Mouse (Mus musculus) liver (tissue): ENCODE measurements around the gene Irgq.

Experiments
- DNase-seq: peaks from one replicate; pipeline ENCODE4 v3.0.0-alpha.2; 2020; ENCODE audit warnings: mixed read lengths

Gene Irgq

DNA sequence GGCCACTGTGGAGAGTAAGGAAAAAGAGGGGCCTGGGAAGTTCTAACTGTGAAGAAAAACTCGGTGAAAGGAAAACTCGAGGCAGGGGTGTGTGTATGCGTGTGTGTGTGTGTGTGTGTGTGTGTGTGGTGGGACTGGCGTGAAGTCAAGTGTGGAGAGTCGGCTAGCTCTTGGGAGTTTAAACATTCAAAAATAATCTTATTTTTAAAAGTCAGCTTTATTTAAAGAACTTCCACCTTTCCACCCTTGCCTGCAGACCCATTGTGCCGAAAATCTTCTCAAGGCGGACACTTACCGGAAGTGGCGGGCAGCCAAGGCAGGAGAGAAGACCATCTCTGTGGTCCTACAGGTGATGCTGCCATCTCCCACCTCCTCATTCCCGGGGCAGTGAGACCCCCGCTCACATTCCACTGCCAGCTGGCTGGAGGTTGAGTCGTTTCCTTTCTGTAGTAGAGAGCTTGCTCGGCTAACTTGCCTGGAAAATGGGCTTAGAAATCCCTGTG, 17.1 kb downstream of the Irgq start:
- no peak for DNase-seq

DNA sequence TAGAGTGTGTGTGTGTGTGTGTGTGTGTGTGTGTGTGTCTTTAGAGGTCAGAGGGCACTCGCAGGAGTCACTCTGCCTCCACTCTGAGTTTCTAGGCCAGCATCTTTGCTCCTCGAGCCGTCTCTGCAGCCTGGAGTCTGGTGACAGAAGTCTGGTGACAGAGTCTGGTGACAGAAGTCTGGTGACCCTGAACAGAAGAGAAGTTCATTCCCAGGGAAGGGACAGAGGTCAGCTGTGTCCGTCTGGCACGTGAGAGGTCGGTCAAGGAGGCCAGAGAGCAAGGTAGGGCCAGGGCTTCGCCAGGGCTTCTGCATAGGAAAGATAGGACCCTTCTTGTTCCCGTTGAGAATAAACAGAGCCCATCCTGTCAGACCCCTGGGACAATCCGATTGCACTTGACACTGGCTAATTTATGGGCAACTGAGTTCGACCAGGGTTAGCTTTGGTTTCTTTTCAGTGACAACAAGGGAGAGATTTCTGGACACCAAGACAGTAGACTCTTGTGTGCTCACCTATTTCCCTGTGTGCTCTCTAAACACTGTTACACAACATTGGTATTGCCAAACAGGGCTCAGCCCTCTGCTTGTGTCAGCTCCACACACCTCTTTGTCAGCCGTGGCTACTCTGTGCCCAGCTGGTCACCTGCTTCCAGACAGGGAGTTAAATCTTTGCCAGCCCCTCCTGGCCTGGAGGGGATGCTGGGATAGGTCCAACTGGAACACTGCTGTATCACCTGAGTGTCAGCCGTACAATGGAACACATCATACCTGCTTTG, 21.7 kb downstream of the Irgq start:
- DNase-seq = no peak

DNA sequence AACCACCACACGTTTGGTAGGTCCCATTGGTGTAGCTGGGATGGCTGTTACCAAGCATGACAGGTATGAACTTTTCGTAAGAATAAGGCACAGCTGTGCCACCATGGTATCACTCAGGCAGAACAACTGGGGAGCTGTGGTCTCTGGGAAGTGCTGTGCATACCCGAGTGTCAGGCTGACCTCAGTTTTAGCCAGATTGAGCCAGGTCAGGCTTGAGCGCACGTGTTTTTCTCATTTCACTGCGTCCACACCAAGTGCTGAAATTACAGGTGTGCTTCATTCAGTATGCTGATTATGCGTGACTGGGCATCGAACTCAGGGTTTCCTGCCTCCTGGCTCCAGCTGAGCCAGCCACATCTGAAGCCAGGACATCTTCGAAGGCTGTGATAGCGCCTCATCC, 25.3 kb downstream of the Irgq start:
- no peak for DNase-seq

DNA sequence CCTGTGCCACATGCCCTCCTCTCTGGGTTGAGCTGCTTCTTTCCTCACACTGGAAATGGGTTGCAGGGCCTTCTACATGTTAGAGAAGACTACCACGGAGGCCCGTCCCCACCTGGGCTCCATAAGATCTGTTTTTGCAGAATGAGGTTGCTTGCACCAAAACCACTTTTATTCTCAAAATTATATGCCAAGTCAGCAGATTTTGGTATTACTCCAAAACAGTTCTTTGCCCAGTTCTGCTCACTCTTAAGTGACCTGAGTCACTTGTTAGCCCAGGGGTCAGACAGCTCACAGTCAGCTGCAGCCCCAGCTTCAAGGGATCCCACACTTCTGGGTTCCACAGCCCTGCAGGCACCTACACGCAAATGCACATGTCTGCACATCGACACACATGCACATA, 31.0 kb downstream of the Irgq start:
- DNase-seq = no peak

DNA sequence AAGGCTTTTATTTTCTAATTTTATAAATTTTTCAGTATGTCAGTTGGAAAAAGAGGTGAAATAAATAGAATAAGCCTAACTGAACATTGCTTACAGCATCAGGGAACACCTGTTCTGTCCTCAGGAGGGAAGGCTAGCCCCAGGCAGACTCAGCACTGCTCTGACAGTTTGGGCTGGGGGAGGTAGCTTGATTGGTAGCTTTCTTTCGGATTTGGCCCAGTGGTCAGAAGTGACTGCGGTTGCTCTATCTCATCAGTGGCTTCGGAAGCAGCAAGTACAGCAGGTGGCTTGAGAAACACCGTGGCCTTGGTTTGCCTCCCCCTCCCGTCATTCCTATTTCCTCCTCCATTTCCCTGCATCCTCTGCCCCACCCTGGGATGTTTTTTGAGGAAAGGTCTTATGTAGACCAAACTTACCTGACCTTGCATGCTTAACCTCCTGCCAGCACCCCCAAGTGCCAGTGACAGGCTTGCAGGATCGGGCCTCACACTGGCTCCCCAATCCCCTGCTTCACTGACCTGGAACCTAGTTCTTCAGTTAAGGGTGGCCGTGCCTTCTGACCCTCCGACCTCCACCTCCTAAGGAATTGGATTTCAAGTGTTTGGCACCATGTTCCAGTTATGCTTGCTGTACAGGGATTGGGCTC, 32.8 kb downstream of the Irgq start:
- no peak for DNase-seq

DNA sequence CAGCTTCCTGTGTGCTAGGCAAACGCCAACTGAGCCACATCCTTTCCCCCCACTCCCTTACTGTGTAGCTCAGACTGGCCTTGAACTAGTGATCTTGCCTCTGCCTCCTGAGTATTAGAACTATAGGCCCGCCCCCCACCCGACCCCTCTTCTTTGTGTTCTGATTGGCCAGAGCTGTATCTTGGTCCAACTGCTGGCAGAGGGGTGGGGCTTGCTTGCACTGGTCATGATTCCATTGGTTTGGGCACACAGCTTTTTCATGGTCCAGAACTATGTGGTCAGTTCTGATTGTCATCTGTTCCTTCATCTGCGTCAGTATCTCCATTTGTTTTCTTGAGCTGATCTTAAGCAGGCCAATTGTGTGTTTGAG, 33.3 kb downstream of the Irgq start:
- DNase-seq = no peak

DNA sequence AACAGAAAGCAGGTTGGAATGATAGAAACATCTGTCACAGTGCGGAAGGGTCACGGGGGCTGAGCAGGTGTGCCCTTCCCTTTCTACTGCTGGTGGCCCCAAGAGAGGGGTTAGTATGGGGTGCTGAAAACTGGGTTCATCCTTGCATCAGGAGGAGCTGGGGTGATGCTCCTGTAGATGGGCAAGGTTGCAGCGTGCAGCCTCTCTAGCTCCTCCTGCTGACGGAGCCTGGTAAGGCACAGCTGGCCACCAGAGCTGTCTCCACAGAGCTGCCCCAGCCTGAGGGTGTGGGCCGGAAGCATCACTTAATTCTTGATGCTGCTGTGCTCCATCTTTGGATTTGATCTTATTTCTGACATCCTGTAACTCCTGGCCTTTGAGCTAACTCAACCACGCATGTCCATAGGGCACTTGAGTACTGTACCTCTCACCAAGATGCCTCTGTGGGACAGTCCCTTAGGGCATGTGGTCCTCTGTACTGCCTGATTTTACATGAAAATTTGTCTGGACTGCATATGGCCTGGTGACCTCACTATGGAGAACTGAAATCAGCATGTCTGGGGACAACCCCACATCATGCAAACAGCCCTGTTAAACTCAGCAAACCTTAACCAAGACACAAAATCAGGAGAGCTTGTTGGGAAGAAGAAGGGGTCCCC, 34.2 kb downstream of the Irgq start:
- DNase-seq = peak; percentile 75

DNA sequence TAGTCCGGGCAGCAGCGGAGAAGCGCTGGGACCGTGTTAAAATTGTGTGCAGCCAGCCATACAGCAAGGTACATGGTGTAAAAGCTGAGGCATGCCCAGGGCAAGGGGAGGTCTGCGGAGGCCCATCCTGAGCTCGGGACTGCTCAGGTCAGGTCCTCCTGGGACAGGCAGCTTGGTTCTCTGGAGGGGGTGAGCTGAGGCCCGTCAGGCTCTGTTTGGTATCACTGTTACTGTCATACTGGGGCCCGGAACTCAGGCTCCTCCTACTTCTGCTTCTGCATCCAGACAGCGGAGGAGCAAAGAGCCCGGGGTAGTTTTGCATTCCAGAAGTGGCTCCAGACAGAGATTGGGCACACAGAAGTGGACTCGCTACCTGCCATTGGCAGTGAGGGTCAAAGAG, 35.1 kb downstream of the Irgq start:
- DNase-seq = no peak

DNA sequence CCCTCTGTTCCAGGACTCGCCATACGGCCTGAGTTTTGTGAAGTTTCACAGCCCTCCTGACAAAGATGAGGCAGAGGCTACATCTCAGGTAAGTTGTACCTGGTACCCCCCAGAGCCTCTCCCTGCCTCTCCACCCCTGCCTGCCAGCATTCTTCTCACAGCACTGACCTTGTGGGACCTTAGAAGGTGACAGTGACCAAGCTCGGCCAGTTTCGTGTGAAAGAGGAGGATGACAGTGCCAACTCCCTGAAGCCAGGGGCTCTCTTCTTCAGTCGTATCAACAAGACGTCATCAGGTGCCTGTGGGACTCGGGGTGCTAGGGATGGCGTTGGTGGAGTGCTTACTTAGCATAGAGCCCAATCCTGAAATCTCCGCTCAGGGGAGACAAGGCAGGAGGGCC, 35.7 kb downstream of the Irgq start:
- no peak for DNase-seq

DNA sequence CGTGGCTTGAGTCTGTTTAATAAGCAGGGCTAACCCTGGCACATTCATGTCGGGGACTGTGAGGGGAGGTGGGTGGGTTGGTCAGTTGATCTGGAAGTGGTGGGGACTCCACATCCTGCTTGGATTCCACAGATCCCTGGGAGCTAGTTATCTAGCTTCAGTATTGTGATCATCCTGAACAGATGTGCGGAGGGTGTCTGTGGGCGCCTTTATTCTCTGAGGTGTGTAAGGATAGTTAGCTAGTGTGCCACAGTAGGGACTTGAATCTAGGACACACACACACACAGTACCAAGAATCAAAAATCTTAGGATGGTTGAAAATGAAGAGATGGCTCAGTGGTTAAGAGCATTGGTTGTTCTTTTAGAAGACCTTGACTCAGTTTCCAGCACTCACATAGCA, 38.0 kb downstream of the Irgq start:
- no peak for DNase-seq

DNA sequence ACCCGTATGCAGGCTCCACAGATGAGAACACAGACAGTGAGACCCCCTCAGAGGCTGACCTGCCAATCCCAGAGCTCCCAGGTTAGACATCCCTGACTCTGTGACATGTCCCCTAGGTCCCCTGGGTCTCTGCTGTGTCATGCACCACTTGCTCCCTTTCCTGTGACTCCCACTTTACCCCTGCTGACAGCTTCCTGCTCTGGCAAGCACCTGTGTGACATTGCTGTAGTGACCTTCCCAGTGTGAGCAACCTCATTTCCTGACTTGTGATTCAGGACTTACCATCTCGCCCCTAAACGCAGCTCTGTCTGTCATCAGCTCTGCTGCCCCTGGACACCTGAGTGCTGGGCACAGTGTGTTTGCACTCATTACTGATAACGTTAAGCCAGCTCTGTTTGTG, 40.6 kb downstream of the Irgq start:
- DNase-seq = no peak

DNA sequence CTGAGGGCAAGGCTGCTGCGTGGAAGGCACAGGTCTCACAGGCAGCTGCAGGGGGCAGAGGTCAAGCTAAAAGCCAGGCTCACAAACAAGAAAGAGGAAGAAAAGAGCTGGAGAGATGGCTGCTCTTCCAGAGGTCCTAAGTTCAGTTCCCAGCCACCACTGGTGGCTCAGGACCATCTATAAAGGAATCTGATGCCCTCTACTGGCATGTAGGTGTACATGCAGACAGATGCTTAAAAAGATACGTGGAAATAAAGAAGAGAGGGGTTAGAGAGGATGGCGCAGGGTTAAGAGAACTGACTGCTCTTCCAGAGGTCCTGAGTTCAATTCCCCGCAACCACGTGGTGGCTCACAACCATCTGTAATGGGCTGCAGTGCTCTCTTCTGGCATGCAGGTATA, 42.0 kb downstream of the Irgq start:
- no peak for DNase-seq

DNA sequence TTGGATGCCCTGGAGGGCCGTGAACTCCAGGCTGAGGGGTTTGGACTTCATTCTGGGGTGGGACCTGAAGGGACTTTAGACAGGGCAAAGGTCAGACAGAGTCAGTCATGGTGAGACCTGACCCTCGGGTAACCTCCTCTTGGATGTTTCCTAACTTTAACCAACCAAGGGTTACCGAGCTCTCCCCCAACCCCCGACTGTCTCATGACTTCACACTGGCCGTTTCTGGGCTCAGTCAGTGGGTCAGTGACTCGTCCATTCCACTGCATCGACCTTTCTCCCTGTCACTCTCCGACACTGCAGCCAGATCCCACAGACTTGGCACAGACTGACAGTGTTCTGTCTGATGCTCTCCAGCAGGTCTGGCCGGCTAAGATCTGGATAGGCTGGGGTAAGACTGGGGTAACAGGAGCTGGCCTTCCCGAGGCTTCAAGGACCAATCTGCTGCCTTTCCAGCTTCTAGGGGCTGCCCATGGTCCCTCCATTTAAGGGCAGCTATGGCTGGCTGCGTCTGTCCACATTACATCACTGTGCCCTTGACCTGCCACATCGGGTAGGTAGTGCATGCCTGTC, 43.8 kb downstream of the Irgq start:
- no peak for DNase-seq

DNA sequence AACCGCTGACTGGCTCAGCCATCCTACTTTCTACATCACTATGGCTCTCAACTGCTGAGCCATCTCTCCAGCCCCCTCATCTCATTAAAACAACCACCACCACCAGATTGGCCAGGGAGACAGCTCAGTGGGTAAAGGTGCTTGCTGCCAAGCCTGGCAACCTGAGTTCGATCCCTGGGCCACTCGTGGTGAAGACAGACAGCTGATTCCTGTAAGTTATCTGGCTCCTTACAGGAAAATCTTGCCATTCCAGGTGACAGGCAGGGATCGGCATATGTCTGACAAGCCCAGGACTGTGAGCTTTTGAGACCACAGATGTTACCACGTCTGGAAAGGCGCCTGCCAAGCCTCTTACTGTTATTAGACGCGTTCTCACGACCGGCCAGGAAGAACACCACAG, 47.3 kb downstream of the Irgq start:
- no peak for DNase-seq

DNA sequence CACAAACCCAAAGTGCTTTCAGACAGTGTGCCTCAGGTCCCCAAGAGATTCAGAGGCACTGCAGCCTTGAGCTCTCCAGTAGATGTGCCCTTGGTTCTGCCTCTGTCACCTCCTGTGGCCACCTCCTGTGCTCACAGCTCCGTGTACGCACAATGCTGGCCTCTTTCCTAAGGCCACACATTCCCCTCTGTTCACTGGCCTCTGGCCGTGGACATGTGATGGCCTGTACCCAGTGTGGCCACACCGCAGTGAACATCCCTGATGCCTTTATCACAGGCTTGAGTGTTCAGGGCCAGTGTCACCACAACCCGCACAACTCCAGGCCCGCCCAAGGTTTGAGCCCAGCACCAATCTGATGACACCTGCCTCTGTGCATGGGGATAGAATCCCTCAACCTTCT, 54.4 kb downstream of the Irgq start:
- DNase-seq = no peak

DNA sequence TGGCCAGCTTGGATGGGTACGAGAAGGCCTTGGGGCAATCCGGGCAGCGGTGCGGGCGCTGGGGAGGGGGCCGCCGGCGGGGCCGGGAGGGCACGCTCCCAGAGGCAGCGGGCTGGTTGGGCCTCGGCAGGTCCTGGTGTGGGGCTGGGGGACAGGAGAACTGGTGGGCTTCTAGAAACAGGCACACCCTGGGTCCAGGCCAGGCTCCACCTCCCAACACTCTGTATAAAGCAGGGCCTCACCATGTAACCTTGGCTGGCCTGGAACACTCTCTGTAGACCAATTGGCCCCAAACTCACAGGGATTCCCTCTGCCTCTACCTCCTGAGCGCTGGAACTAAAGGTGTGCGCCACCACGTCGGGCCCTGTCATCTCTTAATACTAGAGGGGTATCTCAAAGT, 55.5 kb downstream of the Irgq start:
- DNase-seq = no peak

DNA sequence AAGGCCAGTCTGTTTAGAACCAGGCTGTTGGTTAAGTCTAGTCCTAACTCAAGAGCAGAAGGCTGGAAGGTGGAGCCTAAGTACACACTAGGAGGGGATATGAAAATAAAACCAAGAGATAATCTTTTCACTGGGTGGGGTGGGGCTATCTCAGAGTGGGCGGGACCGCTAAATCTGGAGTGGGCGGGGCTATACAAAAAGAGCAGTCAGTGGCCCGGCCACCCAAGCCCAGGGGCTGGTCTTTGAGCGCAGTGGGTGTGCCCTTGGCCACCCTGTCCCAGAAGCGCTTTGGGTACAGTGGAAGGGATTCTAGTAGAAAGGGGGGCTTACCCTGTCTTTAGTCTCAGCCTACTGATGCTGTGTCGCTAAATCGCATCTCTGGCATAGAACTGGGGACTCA, 56.3 kb downstream of the Irgq start:
- DNase-seq = peak; percentile 74

DNA sequence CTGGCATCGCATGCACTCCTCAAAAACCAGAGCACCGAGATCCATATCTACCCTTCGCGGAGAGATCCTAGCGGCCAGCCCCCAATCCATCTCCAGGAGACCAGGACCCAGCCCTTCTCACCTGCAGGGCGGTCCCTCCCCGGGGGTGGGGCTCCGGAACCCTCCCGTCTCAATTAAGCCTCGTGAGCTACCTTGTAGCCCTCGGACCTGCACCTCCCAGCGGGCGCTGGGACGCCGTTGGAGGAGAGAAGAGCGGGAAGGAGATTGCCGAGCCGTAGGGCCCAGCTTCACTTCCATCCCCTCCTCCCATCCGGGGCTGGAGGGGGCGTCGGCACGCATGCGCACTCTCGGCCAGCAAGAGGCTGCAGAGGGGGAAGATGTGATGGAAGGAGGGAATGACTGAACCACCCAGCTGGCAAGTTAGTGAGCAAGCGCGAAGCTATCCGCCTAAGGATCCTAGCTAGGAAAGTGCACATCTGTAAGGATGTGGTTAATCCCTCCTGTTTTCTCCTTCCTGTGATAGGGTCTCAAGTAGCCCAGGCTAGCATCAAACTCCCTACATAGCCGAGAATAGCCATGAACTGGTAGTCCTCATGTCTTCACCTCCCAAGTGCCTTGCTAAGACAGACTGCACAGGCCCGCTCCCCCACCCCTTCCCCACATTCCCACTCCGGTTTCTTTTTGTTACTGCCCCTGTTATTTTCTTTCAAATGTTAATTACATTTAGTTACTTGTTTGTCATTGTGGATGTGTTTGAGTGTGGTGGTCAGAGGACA, 57.0 kb downstream of the Irgq start, which contains the start of the genes Ethe1 and Zfp575:
Ethe1 (plus strand) TSS at position 214 of the 776 bp plus-strand sequence.
Zfp575 (minus strand) TSS at position 312 of the 776 bp plus-strand sequence.
- DNase-seq = peak; percentile 61
